Mouse (Mus musculus) liver, postnatal 0 days (tissue): ENCODE data around the gene Myadm.

Experiments
- CTCF ChIP-seq: sonication (generic); IDR thresholded peaks from 2 replicates; pipeline ENCODE4 v1.5.1; 2016; ENCODE audit warnings: antibody characterized with exemption, low read depth
- EP300 ChIP-seq: IDR thresholded peaks from 2 replicates; pipeline ENCODE4 v1.6.1; 2016; ENCODE audit warnings: antibody characterized with exemption, low read depth, mild to moderate bottlenecking

DNA sequence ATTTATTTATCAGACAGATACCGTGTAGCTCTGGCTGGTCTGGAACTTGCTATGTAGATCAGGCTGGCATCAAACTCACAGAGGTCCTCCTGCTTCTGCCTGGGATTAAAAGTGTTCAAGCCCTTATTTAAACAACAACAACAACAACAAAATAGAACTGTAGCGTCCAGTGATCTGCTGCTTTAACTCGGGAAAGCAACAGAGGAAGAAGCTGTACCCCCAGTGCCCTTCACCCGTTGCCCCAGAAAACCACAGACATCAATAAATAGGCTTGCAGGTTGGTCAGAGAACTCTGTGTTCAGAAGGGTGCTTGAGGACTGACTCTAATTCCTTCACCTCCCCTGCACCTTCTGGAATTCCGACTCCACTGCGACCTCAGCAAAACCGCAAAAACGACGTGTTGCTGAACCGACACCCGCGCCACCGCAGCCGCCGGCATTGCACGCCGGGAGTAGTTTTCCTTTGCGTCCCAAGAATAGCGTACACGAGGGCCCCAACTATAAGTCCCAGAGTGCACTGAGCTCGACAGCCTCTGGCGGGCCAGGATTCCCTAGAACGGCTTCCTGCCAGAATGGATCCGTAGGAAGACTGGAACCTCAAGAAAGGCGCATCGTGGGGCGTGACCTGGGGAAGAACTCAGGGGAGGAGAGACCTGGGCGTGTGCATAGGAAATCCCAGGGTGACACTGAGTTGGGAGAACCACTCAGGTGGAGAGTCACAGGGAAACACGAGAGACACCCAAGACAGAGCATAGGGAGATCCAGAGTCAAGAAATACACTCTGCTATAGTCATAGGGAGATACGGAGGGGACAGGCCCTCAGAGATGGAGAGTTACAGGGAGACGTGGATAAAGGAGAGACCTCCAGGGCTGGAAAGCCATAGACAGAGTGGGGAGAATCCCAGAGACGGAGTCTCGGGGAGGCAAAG is 13.0 kb downstream of the Myadm start:
- no peak for TF ChIP-seq CTCF
- no peak for TF ChIP-seq EP300
